Mouse (Mus musculus) heart, postnatal 0 days (tissue): ENCODE data around the gene Hnrnpa0. TPM values are rescaled to one million over a fixed set of nuclear protein-coding genes. Genes with fewer than 3 reads are reported as not detected.

Experiments used
- ATAC-seq: fragments of 200-750 bp; cut with Nextera tagmentation; 2 replicates; pipeline ENCODE4 v1.8.0; 2017; ENCODE audit warnings: low read depth, moderate number of reproducible peaks, moderate library complexity; ENCODE audit not compliant: insufficient read depth
- DNase-seq: peaks from one replicate; pipeline ENCODE4 v3.0.0-alpha.2; 2016; ENCODE audit warnings: low spot score
- H3K27ac ChIP-seq: fragments of 300-500 bp; sonication (generic); 2 replicates; pipeline ENCODE4 v1.5.1; 2014; ENCODE audit warnings: low read depth, mild to moderate bottlenecking
- H3K27me3 ChIP-seq: fragments of 300-500 bp; sonication (generic); 2 replicates; pipeline ENCODE4 v1.6.1; 2014; ENCODE audit warnings: low read length, mixed read lengths; ENCODE audit not compliant: control insufficient read depth, insufficient read depth
- H3K36me3 ChIP-seq: fragments of 300-500 bp; sonication (generic); replicated peaks from 2 replicates; pipeline ENCODE4 v1.6.1; 2014; ENCODE audit warnings: low read length, mixed read lengths; ENCODE audit not compliant: control insufficient read depth, insufficient read depth
- H3K4me1 ChIP-seq: fragments of 300-500 bp; sonication (generic); 2 replicates; pipeline ENCODE4 v1.6.1; 2014; ENCODE audit warnings: antibody characterized with exemption; ENCODE audit not compliant: control insufficient read depth, insufficient read depth
- H3K4me2 ChIP-seq: fragments of 300-500 bp; sonication (generic); 2 replicates; pipeline ENCODE4 v1.6.1; 2014; ENCODE audit warnings: low read depth, mild to moderate bottlenecking, low read length, moderate library complexity
- H3K4me3 ChIP-seq: fragments of 300-500 bp; sonication (generic); 2 replicates; pipeline ENCODE4 v1.5.1; 2014; ENCODE audit warnings: low read depth, low read length
- H3K9ac ChIP-seq: fragments of 300-500 bp; sonication (generic); replicated peaks from 2 replicates; pipeline ENCODE4 v1.6.1; 2014; ENCODE audit warnings: low read depth, low read length, mixed read lengths
- H3K9me3 ChIP-seq: fragments of 300-500 bp; sonication (generic); replicated peaks from 2 replicates; pipeline ENCODE4 v1.6.1; 2016; ENCODE audit warnings: low read length; ENCODE audit not compliant: control insufficient read depth
- CTCF ChIP-seq: IDR thresholded peaks from 2 replicates; pipeline ENCODE4 v1.5.1; 2016; ENCODE audit warnings: antibody characterized with exemption, control low read depth, low read depth
- EP300 ChIP-seq: IDR thresholded peaks from 2 replicates; pipeline ENCODE4 v1.6.1; 2016; ENCODE audit warnings: antibody characterized with exemption, low read depth
- WGBS: fragments of 180-500 bp; shearing (Covaris S2); extraction: QIAGEN DNeasy Blood & Tissue Kit; methylation state at CpG from one replicate; pipeline ENCODE4 v1.1.7; 2014; 5-methylcytosine and 5-hydroxymethylcytosine counted together
- polyA plus RNA-seq: library from polyadenylated mRNA; unstranded; fragments of >200 nt; fragmentation: Nextera tagmentation; extraction: Ambion mirVana; gene quantifications from 2 replicates; pipeline ENCODE4 v1.2.1, GENCODE M21; 2015
- total RNA-seq: library from RNA; depleted of rRNA; stranded (reverse); fragments of >200 nt; gene quantifications from 2 replicates; pipeline ENCODE4 v1.2.3, GENCODE M21; 2014; ENCODE audit warnings: low replicate concordance; rRNA removed

Hnrnpa0 gene
- total RNA-seq (99.7 and 100.0 TPM in 2 replicates), polyA plus RNA-seq (22.6 and 23.2 TPM in 2 replicates)

DNA sequence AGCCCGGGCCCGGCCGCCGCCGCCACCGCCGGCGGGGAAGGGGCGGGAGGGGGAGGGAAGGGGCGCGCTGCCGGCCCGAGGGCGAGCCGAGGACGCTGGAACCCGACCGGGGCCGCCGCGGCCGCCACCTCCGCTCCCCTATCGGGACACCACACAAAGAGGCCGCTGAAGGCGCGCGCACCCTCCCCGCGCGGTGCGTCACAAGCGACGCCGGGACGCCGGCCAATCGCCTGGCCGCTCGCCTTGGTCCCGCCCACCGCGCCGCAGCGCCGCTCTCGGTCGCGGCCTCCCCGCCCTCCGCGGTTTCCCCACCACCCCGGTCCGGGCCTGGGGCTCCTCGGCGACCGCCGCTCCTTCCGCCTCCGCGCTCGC lies at the start of gene Hnrnpa0:
Gene Hnrnpa0, minus strand, starts transcription at position 161 of the 372 bp plus-strand sequence.
- no peak for TF ChIP-seq EP300
- no peak for TF ChIP-seq CTCF
- Histone ChIP-seq H3K4me1 (peaks cover 23% of the 10 kb centered on the region), H3K36me3 (peaks cover 6% of the 10 kb centered on the region; the same call in 1 of the 2 replicates), H3K27ac (peak within 1 kb of the TSS; percentile 98), H3K27me3 (no peaks in the 10 kb centered on the region), H3K9ac (peak within 1 kb of the TSS; percentile 97), H3K4me3 (peak within 1 kb of the TSS; percentile 94), H3K9me3 (no peaks in the 10 kb centered on the region), H3K4me2 (peak within 1 kb of the TSS; percentile 86)
- WGBS = 0% methylated on average over 14 of the region's 62 CpGs
- DNase-seq (peak; percentile 84), ATAC-seq (peak; percentile 92)

DNA sequence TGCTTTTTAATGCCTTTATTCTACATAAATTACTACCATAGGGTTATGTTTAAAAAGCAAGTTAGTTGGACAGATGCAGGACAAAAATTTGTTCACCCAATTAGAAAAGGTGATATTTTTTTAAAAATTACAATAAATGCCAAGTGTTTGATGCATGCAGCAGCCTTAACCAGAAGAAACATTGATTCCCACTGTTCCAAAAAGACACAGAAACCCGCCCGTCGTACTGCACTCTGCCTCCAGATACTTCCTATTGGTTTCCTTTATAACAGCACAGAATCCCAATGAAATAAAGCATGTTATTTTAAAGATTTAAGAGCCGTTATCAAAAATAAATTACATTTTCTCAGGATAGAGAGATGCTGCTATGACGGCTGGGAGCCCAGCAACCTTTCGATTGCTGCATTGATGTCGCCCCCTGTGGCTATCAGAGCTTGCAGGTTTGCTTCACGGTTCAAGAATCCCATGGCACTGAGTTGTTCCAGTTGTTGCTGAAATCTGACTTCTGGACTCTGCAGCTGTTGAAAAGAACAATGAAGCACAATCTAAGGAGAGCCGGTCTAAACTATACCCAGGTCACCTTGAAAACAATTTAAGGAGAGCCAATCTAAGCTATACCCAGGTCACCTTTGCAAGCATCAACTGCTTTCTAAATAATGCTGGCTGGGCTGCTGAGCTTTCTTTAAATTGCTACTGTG lies 49.3 kb upstream of the Hnrnpa0 start:
- WGBS = 76% methylated on average over 9 of the region's 9 CpGs
- H3K9me3 ChIP-seq = no peaks in the 10 kb centered on the region
- ATAC-seq (no peak), DNase-seq (no peak)
- TF ChIP-seq CTCF = no peak
- TF ChIP-seq EP300 = no peak
- H3K27ac ChIP-seq = no peak overlapping the region
- H3K4me1 ChIP-seq = no peaks in the 10 kb centered on the region
- peaks cover 89% of the 10 kb centered on the region for H3K36me3 ChIP-seq
- H3K4me3 ChIP-seq = no peak overlapping the region
- H3K27me3 ChIP-seq = no peaks in the 10 kb centered on the region
- H3K9ac ChIP-seq = no peak overlapping the region
- no peak overlapping the region for H3K4me2 ChIP-seq

DNA sequence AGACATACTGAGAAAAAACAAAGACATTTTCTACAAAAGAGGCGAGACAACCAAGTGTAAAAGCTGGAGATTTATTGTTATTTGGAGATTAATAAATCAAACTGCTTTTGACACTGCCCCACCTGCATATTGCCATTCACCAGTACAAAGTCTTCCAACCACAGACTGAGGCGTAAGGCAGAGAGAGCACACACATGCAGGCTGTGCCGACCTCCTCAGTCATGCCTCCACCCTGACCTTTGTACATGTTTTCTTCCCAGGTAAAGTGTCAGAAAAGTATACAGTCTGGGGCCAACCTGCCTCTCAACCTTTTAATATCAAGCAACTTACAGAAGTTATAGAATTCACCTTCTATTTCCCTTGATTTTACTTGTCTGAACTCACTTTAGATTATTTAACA lies 47.7 kb upstream of the Hnrnpa0 start:
- Histone ChIP-seq H3K4me1 (no peaks in the 10 kb centered on the region), H3K4me2 (no peak overlapping the region), H3K9me3 (no peaks in the 10 kb centered on the region), H3K9ac (no peak overlapping the region), H3K36me3 (peaks cover 76% of the 10 kb centered on the region), H3K27ac (no peak overlapping the region), H3K27me3 (no peaks in the 10 kb centered on the region), H3K4me3 (no peak overlapping the region)
- TF ChIP-seq EP300 (no peak), CTCF (no peak)
- 91% methylated on average over 3 of the region's 3 CpGs for WGBS
- ATAC-seq (no peak), DNase-seq (no peak)

DNA sequence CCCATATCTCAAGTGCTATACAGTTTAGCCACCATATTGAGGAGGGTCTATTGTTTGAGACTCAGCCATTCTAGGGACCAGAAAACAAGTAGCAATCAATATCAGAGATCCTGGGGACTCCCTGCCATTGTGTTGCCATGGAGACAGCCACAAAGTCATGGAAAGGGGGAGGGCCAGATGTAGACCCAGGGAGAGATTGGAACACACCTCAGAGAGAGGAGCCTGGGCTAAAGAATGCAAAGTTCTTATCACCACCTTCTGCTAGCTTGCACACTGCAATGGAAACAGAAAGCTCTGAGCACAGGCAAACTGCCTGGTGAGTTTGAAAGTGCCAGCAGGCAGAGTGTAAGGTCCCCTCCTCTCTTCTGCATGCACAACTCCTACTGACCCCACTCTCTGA lies 39.8 kb upstream of the Hnrnpa0 start:
- no peak overlapping the region for H3K9ac ChIP-seq
- DNase-seq (no peak), ATAC-seq (no peak)
- no peak overlapping the region for H3K27ac ChIP-seq
- H3K36me3 ChIP-seq = peaks cover 15% of the 10 kb centered on the region
- H3K9me3 ChIP-seq = no peaks in the 10 kb centered on the region
- no peak overlapping the region for H3K4me2 ChIP-seq
- TF ChIP-seq EP300 (no peak), CTCF (no peak)
- no peak overlapping the region for H3K4me3 ChIP-seq
- no peaks in the 10 kb centered on the region for H3K4me1 ChIP-seq
- no peaks in the 10 kb centered on the region for H3K27me3 ChIP-seq

DNA sequence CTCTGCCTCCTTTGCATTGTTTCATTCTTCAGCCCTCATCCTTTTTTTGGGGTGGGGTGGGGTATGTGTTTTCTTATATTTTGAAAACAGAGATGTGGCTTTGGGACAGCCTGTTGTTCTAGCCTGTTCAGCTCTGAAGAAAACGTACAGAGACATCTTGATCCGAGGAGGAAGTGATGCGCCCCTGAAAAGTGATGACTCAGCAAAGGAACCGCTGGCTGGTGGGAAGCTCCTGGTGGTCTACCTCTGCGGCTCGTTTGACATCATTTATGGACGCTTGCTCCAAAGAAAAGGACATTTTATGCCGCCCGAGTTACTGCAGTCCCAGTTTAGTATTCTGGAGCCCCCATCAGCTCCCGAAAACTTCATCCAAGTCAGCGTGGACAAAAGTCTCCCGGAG lies 35.0 kb upstream of the Hnrnpa0 start:
- H3K27ac ChIP-seq = no peak overlapping the region
- no peak for TF ChIP-seq CTCF
- no peak for TF ChIP-seq EP300
- H3K9me3 ChIP-seq = no peaks in the 10 kb centered on the region
- H3K27me3 ChIP-seq = no peaks in the 10 kb centered on the region
- no peak overlapping the region for H3K4me3 ChIP-seq
- H3K36me3 ChIP-seq = peaks cover 27% of the 10 kb centered on the region
- H3K9ac ChIP-seq = no peak overlapping the region
- 95% methylated on average over 12 of the region's 12 CpGs for WGBS
- no peak overlapping the region for H3K4me2 ChIP-seq
- no peak for ATAC-seq
- no peaks in the 10 kb centered on the region for H3K4me1 ChIP-seq
- no peak for DNase-seq

DNA sequence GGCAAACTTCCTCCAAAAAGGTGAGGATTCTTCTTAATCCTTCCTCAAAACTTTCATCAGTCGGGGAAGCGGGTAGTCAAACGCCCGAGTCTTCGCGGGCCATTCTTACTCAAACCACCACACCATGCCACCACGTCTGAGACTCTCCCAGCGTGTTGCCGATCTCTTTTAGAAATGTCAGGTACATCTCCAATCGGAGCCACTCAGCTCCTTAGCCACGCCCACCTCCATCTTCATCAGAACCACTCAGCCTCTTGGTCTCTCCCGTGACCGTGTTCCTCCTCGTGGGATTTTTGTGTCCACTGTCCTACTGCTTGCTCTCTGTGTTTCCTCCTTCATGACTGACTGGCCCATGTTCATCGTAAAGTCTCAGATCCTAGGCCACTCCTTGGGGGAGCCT lies 32.4 kb upstream of the Hnrnpa0 start:
- no peaks in the 10 kb centered on the region for H3K9me3 ChIP-seq
- peaks cover 27% of the 10 kb centered on the region for H3K36me3 ChIP-seq
- H3K9ac ChIP-seq = no peak overlapping the region
- H3K27ac ChIP-seq = no peak overlapping the region
- no peak overlapping the region for H3K4me3 ChIP-seq
- ATAC-seq (no peak), DNase-seq (no peak)
- TF ChIP-seq CTCF = no peak
- no peak for TF ChIP-seq EP300
- no peaks in the 10 kb centered on the region; the same call in 1 of the 2 replicates for H3K4me1 ChIP-seq
- no peaks in the 10 kb centered on the region for H3K27me3 ChIP-seq
- 95% methylated on average over 15 of the region's 15 CpGs for WGBS
- no peak overlapping the region for H3K4me2 ChIP-seq
